Mouse (Mus musculus): ENCODE measurements around the gene Chrne. TPM values are rescaled to one million over a fixed set of nuclear protein-coding genes. Genes with fewer than 3 reads are reported as not detected.

Gene Chrne
- polyA plus RNA-seq, 1 experiment from 2014 or later: 0.25 TPM

DNA sequence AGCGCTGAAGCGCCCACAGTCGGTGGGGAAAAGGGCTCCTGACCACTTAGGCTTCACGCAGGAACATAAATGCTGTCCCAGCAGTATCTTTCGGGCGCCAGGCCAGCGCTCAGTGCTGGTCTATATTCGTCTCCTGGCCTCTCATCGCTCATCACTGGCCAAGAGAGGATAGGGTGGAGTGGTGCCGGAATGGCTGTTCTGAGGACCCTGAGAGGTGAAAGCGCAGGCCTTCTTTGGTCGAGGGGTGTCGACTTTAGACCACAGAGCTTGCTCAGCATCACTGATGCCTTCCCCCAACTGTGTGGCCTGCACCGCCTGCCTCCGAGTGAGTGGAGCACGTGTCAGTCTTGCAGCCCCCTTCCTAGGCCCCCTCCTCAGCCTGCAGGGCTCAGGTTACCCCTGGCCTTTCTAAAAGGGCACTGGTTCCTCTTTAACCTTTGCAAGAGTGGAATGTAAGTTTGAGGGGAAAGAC lies 37.5 kb upstream of the Chrne start:
- no peak for TF ChIP-seq CTCF (IDR thresholded peaks at IDR 0.05; ENCODE audit: low read depth)
- no peak for ATAC-seq (replicated peaks; ENCODE audit: low FRiP score, low read depth)
- Histone ChIP-seq H3K4me3 (replicated peaks; ENCODE audit: low read depth, low read length) (peak overlapping the region; percentile 91), H3K27ac (peak overlapping the region; percentile 99; the same call in 1 of the 2 replicates), H3K9ac (ENCODE audit: low read depth, low read length) (peak overlapping the region; percentile 98; the same call in 1 of the 2 replicates), H3K4me1 (replicated peaks; ENCODE audit: insufficient read depth, low read length) (peaks cover 29% of the 10 kb centered on the region), H3K36me3 (ENCODE audit: insufficient read depth, low read length) (peaks cover 9% of the 10 kb centered on the region; the same call in 1 of the 2 replicates), H3K9me3 (replicated peaks; ENCODE audit: low read length) (no peaks in the 10 kb centered on the region), H3K4me2 (ENCODE audit: low read length) (peak overlapping the region; percentile 90), H3K27me3 (ENCODE audit: insufficient read depth, low read length) (no peaks in the 10 kb centered on the region)
- WGBS: 15% methylated on average over 16 of the region's 16 CpGs
- DNase-seq (ENCODE audit: low spot score): no peak

DNA sequence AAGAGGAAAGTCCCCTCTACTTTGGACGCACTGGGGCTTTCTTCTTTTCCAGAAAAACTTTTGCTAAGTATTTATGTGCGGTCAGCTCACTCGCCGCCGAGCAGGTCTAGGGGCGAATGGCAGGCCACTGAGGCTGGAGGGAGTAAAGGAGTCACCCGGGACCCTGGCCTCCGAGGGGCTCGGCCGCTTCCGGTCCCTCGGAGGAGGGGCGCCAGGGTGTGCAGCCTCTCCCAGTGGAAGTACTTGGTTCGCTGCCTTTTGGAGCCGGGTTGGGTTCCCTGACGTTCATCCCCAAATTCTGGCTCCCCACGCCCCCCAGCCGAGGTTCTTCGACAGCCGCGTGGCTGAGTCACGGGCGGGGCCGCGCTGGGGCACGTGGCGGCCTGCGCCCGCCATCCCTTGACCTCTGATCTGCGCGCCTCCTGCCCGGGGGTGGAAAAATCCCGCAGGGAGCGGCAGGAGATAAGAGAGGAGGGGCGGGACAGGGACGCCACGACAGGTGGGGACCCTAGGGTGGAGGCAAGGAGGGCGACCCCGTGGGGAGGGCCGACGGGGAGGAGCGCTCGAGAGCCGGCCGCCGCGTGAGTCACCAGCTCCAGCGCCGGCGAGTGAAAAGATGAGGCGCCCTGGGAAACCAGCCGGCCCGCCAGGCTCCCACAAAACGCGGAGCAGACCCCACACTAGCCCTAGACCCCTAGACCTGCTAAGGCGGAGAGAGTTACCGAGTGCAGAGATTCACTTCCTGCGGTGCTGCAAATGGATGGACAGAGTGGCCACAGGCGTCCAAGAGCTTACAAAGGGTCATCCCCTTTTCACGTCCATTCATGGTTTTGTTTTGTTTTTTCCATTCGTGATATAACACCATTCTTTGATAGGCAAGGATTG lies 36.8 kb upstream of the Chrne start:
- TF ChIP-seq CTCF (IDR thresholded peaks at IDR 0.05; ENCODE audit: low read depth): no peak
- H3K9ac ChIP-seq (ENCODE audit: low read depth, low read length): peak overlapping the region; percentile 98
- no peaks in the 10 kb centered on the region for H3K27me3 ChIP-seq (ENCODE audit: insufficient read depth, low read length)
- peak overlapping the region; percentile 99 for H3K27ac ChIP-seq
- DNase-seq (ENCODE audit: low spot score): peak; percentile 72
- WGBS: under 1% methylated on average over 58 of the region's 61 CpGs
- H3K4me2 ChIP-seq (ENCODE audit: low read length): peak overlapping the region; percentile 90
- H3K4me3 ChIP-seq (replicated peaks; ENCODE audit: low read depth, low read length): peak overlapping the region; percentile 91
- 0 out of 2 replicates have a peak, but pooled peaks have one; percentile 16 for ATAC-seq (replicated peaks; ENCODE audit: low FRiP score, low read depth)
- peaks cover 29% of the 10 kb centered on the region for H3K4me1 ChIP-seq (replicated peaks; ENCODE audit: insufficient read depth, low read length)
- H3K9me3 ChIP-seq (replicated peaks; ENCODE audit: low read length): no peaks in the 10 kb centered on the region
- H3K36me3 ChIP-seq (ENCODE audit: insufficient read depth, low read length): peaks cover 14% of the 10 kb centered on the region; the same call in 1 of the 2 replicates

DNA sequence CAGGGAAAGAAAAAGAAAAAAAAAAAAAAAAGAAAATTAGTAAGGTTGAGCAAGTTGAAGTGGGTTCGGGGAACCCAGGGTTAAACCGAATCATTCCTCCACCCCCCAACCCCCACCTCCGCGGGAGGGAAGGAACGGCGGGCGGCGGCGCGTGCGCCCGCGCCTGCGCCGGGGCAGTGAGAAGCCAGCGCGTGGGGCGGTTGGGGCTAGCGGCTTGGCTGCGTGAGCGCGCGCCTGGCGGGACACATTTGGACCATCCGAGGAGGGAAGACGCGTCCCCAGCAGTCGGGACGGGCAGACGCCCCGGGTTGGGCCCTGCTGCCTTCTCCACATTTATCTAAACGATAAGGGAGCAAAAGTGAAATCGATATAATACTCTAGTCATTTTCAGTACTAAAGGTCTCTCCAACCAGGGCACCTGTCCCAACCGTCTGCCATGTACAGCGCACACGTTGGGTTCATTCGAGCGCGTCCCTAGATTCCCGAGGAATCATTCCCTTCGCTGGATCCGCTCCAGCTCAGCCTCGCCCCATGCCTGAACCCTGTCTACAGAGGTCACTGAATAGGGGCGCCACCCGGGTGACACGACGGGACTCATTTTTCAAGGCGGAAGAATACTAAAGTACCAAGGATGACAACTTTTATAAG lies 36.0 kb upstream of the Chrne start:
- DNase-seq (ENCODE audit: low spot score) (peak; percentile 87), ATAC-seq (replicated peaks; ENCODE audit: low FRiP score, low read depth) (peak; percentile 49)
- WGBS: under 1% methylated on average over 48 of the region's 48 CpGs
- Histone ChIP-seq H3K9me3 (replicated peaks; ENCODE audit: low read length) (no peaks in the 10 kb centered on the region), H3K9ac (ENCODE audit: low read depth, low read length) (peak overlapping the region; percentile 98), H3K27me3 (ENCODE audit: insufficient read depth, low read length) (no peaks in the 10 kb centered on the region), H3K4me2 (ENCODE audit: low read length) (peak overlapping the region; percentile 90), H3K4me1 (replicated peaks; ENCODE audit: insufficient read depth, low read length) (peaks cover 29% of the 10 kb centered on the region), H3K36me3 (ENCODE audit: insufficient read depth, low read length) (peaks cover 22% of the 10 kb centered on the region), H3K4me3 (replicated peaks; ENCODE audit: low read depth, low read length) (peak overlapping the region; percentile 91), H3K27ac (peak overlapping the region; percentile 99)
- TF ChIP-seq CTCF (IDR thresholded peaks at IDR 0.05; ENCODE audit: low read depth): no peak

DNA sequence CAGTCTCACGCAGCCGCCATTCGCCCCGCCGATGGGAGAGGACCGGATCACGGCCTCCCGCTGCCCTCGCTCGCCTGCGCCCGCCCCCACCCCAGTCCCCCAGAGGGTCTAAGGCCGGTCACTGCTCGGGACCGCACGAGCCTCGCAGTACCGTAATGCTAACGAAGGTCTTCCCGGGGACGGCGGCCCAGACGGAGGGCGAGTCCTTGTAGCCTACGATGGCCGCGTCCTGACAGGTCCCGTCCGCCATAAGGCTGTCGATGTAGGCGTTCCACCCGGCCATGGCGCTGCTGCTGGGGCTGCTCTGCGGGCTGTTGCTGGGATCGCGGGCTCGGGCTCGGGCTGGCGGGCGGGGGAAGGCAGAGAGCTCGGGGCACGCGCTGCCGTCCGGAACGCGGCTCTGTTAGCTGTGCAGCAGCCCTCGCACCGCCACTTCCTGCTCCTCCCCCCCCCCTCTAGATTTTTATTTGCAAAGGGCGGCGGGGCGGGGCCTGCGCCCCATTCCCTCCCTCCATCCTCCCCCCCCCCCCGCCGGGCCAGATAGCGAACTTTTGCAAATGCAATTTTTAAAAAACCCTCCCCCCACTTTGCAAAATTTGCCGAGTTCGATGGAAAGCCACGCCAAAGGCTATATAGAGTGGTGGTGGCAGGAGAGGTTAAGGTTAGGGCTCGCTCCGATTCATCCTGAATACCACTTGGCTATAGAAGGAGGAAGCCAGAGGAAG lies 35.3 kb upstream of the Chrne start, which contains the start of gene Pfn1:
Gene Pfn1 (minus strand): TSS at position 447 of the 725 bp plus-strand sequence.
- Histone ChIP-seq H3K4me3 (replicated peaks; ENCODE audit: low read depth, low read length) (peak within 1 kb of the TSS; percentile 91), H3K27me3 (ENCODE audit: insufficient read depth, low read length) (no peaks in the 10 kb centered on the region), H3K9ac (ENCODE audit: low read depth, low read length) (peak within 1 kb of the TSS; percentile 98), H3K4me2 (ENCODE audit: low read length) (peak within 1 kb of the TSS; percentile 90), H3K4me1 (replicated peaks; ENCODE audit: insufficient read depth, low read length) (peaks cover 29% of the 10 kb centered on the region), H3K9me3 (replicated peaks; ENCODE audit: low read length) (no peaks in the 10 kb centered on the region), H3K27ac (peak within 1 kb of the TSS; percentile 99), H3K36me3 (ENCODE audit: insufficient read depth, low read length) (peaks cover 29% of the 10 kb centered on the region)
- under 1% methylated on average over 44 of the region's 61 CpGs for WGBS
- ATAC-seq (replicated peaks; ENCODE audit: low FRiP score, low read depth) (peak; percentile 33), DNase-seq (ENCODE audit: low spot score) (peak; percentile 91)
- no peak for TF ChIP-seq CTCF (IDR thresholded peaks at IDR 0.05; ENCODE audit: low read depth)

DNA sequence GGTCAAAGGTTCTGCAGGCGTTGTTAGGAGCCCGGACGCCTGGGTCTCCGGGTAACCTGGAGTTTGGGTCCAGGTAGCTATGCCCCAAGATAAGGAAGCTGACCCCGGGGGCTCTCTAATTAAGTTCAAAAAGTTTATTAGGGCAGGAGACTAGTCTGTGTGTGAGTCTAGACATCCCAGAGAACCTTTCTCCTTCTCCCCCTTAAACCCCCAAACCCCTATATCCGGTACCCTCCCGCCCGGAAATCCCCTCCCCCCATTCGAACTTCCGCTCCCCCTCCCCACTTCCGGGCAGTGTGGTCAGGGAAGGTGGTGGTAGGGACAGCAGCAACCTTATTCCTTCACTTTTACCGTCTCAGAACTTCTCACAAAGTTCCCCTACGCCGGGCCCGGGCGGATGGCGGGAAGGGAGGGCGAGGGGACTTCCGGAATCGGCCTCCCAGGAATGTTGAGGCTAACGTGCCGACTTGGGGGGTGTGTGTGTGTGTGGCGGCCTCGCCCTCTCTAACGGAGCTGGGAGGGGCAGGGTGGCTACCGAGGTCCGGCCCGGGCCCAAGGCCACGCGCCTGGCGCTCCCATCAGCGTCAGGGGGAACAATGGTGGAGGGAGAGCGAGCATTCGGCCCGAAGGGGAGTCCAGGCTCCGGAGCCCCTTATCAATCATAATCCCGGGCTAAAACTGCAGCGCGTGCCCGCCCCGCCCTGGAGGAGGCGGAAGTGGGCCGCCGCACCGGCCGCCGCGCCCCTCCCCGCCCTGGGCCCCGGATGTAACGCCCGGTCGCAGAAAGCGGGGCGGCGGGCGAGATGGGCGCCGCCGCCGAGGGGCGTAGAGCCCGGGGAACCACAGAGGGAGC lies 34.6 kb upstream of the Chrne start:
- no peak for TF ChIP-seq CTCF (IDR thresholded peaks at IDR 0.05; ENCODE audit: low read depth)
- Histone ChIP-seq H3K4me3 (replicated peaks; ENCODE audit: low read depth, low read length) (peak overlapping the region; percentile 91), H3K9ac (ENCODE audit: low read depth, low read length) (peak overlapping the region; percentile 98), H3K27me3 (ENCODE audit: insufficient read depth, low read length) (no peaks in the 10 kb centered on the region), H3K27ac (peak overlapping the region; percentile 99), H3K9me3 (replicated peaks; ENCODE audit: low read length) (no peaks in the 10 kb centered on the region), H3K36me3 (ENCODE audit: insufficient read depth, low read length) (peaks cover 37% of the 10 kb centered on the region), H3K4me2 (ENCODE audit: low read length) (peak overlapping the region; percentile 90), H3K4me1 (replicated peaks; ENCODE audit: insufficient read depth, low read length) (peaks cover 29% of the 10 kb centered on the region)
- DNase-seq (ENCODE audit: low spot score) (peak; percentile 85), ATAC-seq (replicated peaks; ENCODE audit: low FRiP score, low read depth) (peak; percentile 37)
- WGBS: under 1% methylated on average over 60 of the region's 63 CpGs
